Mouse (Mus musculus) erythroblast, embryonic 14.5 days (primary cell): ENCODE data around the gene H2al1a.
"Not testable (repeated sequence)": the region's sequence is repeated elsewhere in the genome, so short reads cannot be mapped to it uniquely, and the experiment has no call there.

Source experiments
- GATA1 ChIP-seq: IDR thresholded peaks from 2 replicates; pipeline ENCODE4 v1.6.1; 2012; ENCODE audit warnings: low read length, inconsistent platforms, mixed read lengths
- TAL1 ChIP-seq: IDR thresholded peaks from 3 replicates; pipeline ENCODE4 v1.6.1; 2012; ENCODE audit warnings: low read length, inconsistent platforms, mixed read lengths

DNA sequence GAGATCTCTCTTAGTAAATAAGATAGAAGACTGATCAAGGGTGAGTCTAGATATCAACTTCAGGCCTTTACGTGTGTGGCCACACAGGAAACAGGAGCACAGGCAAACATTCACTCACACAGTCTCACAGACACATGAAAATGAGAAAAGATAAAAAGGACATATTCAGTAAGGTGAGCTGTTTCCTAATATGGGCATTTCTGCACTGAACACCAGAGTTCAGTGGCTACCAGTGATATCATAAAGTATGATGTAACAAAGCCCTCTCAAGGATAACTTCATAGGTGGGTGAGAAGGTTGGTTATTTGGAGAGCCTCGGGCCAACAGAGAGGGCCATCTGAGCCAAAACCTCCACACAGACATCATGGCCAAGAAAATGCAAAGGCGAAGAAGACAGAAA, at the start of gene H2al1a:
- TF ChIP-seq GATA1, TAL1: not testable (repeated sequence)
